Mouse (Mus musculus): ENCODE measurements around the gene Miox. TPM values are rescaled to one million over a fixed set of nuclear protein-coding genes. Genes with fewer than 3 reads are reported as not detected.

The Miox gene
- total and polyA plus RNA-seq, 2 experiments from 2014 or later, result not detected

- peaks cover 81% of the 10 kb centered on the region for H3K36me3 ChIP-seq (replicated peaks; ENCODE audit: control insufficient read depth, insufficient read depth, low read length)
- DNase-seq (ENCODE audit: low spot score), result no peak
- no peak for ATAC-seq (ENCODE audit: insufficient read depth, low read depth)
- no peak overlapping the region for H3K9ac ChIP-seq (replicated peaks; ENCODE audit: low read depth, low read length)
- no peak overlapping the region for H3K4me2 ChIP-seq (ENCODE audit: low read depth, low read length)
- no peak overlapping the region for H3K4me3 ChIP-seq (ENCODE audit: low read depth, low read length)
- no peaks in the 10 kb centered on the region for H3K9me3 ChIP-seq (replicated peaks; ENCODE audit: control insufficient read depth, low read length)
- no peaks in the 10 kb centered on the region for H3K27me3 ChIP-seq (ENCODE audit: control insufficient read depth, insufficient read depth, low read length)
- TF ChIP-seq EP300 (IDR thresholded peaks at IDR 0.05; ENCODE audit: low read depth) (no peak), CTCF (IDR thresholded peaks at IDR 0.05; ENCODE audit: low read depth) (no peak)
- no peaks in the 10 kb centered on the region for H3K4me1 ChIP-seq (ENCODE audit: control insufficient read depth, insufficient read depth)
- H3K27ac ChIP-seq (ENCODE audit: low read depth), result no peak overlapping the region
- WGBS, result 91% methylated on average over 11 of the region's 11 CpGs
Measured at GRCm38 (mm10) chr15:89289455-89289854, 44.7 kb upstream of the Miox start.

GRCm38 (mm10) chr15:89291521-89291920 lies 42.7 kb upstream of the Miox start:
- 72% methylated on average over 3 of the region's 3 CpGs for WGBS
- Histone ChIP-seq H3K36me3 (replicated peaks; ENCODE audit: control insufficient read depth, insufficient read depth, low read length) (peaks cover 93% of the 10 kb centered on the region), H3K9me3 (replicated peaks; ENCODE audit: control insufficient read depth, low read length) (no peaks in the 10 kb centered on the region), H3K27ac (ENCODE audit: low read depth) (no peak overlapping the region), H3K4me3 (ENCODE audit: low read depth, low read length) (no peak overlapping the region), H3K27me3 (ENCODE audit: control insufficient read depth, insufficient read depth, low read length) (no peaks in the 10 kb centered on the region), H3K9ac (replicated peaks; ENCODE audit: low read depth, low read length) (no peak overlapping the region), H3K4me1 (ENCODE audit: control insufficient read depth, insufficient read depth) (no peaks in the 10 kb centered on the region), H3K4me2 (ENCODE audit: low read depth, low read length) (no peak overlapping the region)
- no peak for ATAC-seq (ENCODE audit: insufficient read depth, low read depth)
- TF ChIP-seq EP300 (IDR thresholded peaks at IDR 0.05; ENCODE audit: low read depth) (no peak), CTCF (IDR thresholded peaks at IDR 0.05; ENCODE audit: low read depth) (no peak)
- DNase-seq (ENCODE audit: low spot score), result no peak

DNA sequence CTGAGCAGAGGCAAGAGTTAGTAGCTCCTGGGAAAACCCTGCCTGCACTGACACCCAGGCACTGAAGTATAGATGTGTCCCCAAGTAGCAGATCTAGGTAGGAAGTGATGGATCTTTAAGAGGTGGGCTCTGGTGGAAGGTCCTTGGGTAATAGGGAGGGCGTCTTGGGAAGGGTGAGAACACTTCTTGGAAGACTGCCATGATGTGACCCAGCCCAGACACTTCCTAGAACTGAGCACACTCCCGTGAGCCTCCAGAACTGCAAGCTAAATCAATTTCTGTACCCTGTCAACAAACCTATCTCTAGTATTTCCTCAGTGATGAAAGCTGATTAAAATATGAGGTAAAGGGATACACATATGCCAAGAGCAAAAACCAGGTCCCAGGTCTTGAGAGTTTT lies 41.4 kb upstream of the Miox start:
- ATAC-seq (ENCODE audit: insufficient read depth, low read depth), result no peak
- WGBS, result 34% methylated on average over 2 of the region's 2 CpGs
- Histone ChIP-seq H3K4me3 (ENCODE audit: low read depth, low read length) (no peak overlapping the region), H3K4me1 (ENCODE audit: control insufficient read depth, insufficient read depth) (no peaks in the 10 kb centered on the region), H3K27me3 (ENCODE audit: control insufficient read depth, insufficient read depth, low read length) (no peaks in the 10 kb centered on the region), H3K9me3 (replicated peaks; ENCODE audit: control insufficient read depth, low read length) (no peaks in the 10 kb centered on the region), H3K27ac (ENCODE audit: low read depth) (no peak overlapping the region), H3K9ac (replicated peaks; ENCODE audit: low read depth, low read length) (no peak overlapping the region), H3K4me2 (ENCODE audit: low read depth, low read length) (no peak overlapping the region), H3K36me3 (replicated peaks; ENCODE audit: control insufficient read depth, insufficient read depth, low read length) (peaks cover 86% of the 10 kb centered on the region)
- no peak for DNase-seq (ENCODE audit: low spot score)
- TF ChIP-seq EP300 (IDR thresholded peaks at IDR 0.05; ENCODE audit: low read depth) (no peak), CTCF (IDR thresholded peaks at IDR 0.05; ENCODE audit: low read depth) (no peak)

GRCm38 (mm10) chr15:89293778-89294177 lies 40.4 kb upstream of the Miox start:
- DNase-seq (ENCODE audit: low spot score) (no peak), ATAC-seq (ENCODE audit: insufficient read depth, low read depth) (no peak)
- no peak for TF ChIP-seq EP300 (IDR thresholded peaks at IDR 0.05; ENCODE audit: low read depth)
- no peak for TF ChIP-seq CTCF (IDR thresholded peaks at IDR 0.05; ENCODE audit: low read depth)
- Histone ChIP-seq H3K4me1 (ENCODE audit: control insufficient read depth, insufficient read depth) (no peaks in the 10 kb centered on the region), H3K36me3 (replicated peaks; ENCODE audit: control insufficient read depth, insufficient read depth, low read length) (peaks cover 81% of the 10 kb centered on the region), H3K27ac (ENCODE audit: low read depth) (no peak overlapping the region), H3K4me2 (ENCODE audit: low read depth, low read length) (no peak overlapping the region), H3K9me3 (replicated peaks; ENCODE audit: control insufficient read depth, low read length) (no peaks in the 10 kb centered on the region), H3K27me3 (ENCODE audit: control insufficient read depth, insufficient read depth, low read length) (no peaks in the 10 kb centered on the region), H3K4me3 (ENCODE audit: low read depth, low read length) (no peak overlapping the region), H3K9ac (replicated peaks; ENCODE audit: low read depth, low read length) (no peak overlapping the region)
- 90% methylated on average over 10 of the region's 10 CpGs for WGBS

DNA sequence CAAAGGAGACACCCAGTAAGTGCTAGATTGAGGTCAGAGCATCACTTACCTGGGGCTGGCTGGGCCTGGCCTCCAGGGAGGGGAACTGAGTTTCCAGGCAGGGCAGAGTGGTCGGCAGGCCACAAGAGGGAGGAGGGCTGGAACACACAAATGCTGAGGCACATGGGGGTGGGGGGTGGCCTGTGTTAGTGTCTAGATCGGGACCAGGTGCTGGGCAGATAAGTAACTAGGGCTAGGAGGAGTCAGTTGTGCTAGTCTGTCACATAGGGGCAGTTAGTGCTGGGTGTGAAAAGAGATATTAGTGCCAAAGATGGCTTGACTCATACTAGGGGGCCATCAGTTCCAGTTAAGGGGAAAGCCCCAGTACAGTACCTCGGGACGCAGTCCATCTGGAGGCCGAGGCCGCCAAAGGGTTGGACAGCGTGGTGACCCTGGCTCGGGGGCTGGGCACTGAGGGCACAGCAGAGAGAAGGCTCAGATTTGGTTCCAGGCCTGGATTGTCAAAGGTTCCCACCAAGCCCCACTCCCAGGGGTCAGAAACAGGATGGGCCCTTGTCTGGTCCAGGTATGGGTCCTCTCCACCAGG lies 38.5 kb upstream of the Miox start:
- H3K27ac ChIP-seq (ENCODE audit: low read depth), result no peak overlapping the region
- ATAC-seq (ENCODE audit: insufficient read depth, low read depth), result no peak
- no peaks in the 10 kb centered on the region for H3K9me3 ChIP-seq (replicated peaks; ENCODE audit: control insufficient read depth, low read length)
- no peaks in the 10 kb centered on the region for H3K4me1 ChIP-seq (ENCODE audit: control insufficient read depth, insufficient read depth)
- peaks cover 80% of the 10 kb centered on the region for H3K36me3 ChIP-seq (replicated peaks; ENCODE audit: control insufficient read depth, insufficient read depth, low read length)
- H3K4me3 ChIP-seq (ENCODE audit: low read depth, low read length), result no peak overlapping the region
- H3K9ac ChIP-seq (replicated peaks; ENCODE audit: low read depth, low read length), result no peak overlapping the region
- TF ChIP-seq CTCF (IDR thresholded peaks at IDR 0.05; ENCODE audit: low read depth) (no peak), EP300 (IDR thresholded peaks at IDR 0.05; ENCODE audit: low read depth) (no peak)
- 79% methylated on average over 8 of the region's 8 CpGs for WGBS
- H3K4me2 ChIP-seq (ENCODE audit: low read depth, low read length), result no peak overlapping the region
- DNase-seq (ENCODE audit: low spot score), result no peak
- H3K27me3 ChIP-seq (ENCODE audit: control insufficient read depth, insufficient read depth, low read length), result no peaks in the 10 kb centered on the region

GRCm38 (mm10) chr15:89296465-89296864 lies 37.7 kb upstream of the Miox start:
- Histone ChIP-seq H3K36me3 (replicated peaks; ENCODE audit: control insufficient read depth, insufficient read depth, low read length) (peaks cover 80% of the 10 kb centered on the region), H3K9me3 (replicated peaks; ENCODE audit: control insufficient read depth, low read length) (no peaks in the 10 kb centered on the region), H3K27me3 (ENCODE audit: control insufficient read depth, insufficient read depth, low read length) (no peaks in the 10 kb centered on the region), H3K27ac (ENCODE audit: low read depth) (no peak overlapping the region), H3K9ac (replicated peaks; ENCODE audit: low read depth, low read length) (no peak overlapping the region), H3K4me3 (ENCODE audit: low read depth, low read length) (no peak overlapping the region), H3K4me1 (ENCODE audit: control insufficient read depth, insufficient read depth) (no peaks in the 10 kb centered on the region), H3K4me2 (ENCODE audit: low read depth, low read length) (no peak overlapping the region)
- peak; percentile 57 for DNase-seq (ENCODE audit: low spot score)
- ATAC-seq (ENCODE audit: insufficient read depth, low read depth), result peak; percentile 63
- TF ChIP-seq EP300 (IDR thresholded peaks at IDR 0.05; ENCODE audit: low read depth), result no peak
- no peak for TF ChIP-seq CTCF (IDR thresholded peaks at IDR 0.05; ENCODE audit: low read depth)
- 17% methylated on average over 1 of the region's 1 CpGs for WGBS

All from heart, postnatal 0 days (tissue).